Comparison of ENCODE assay signal across 15 mouse cellular contexts in genomic region chr12:111250116-111250515, GRCm38 (mm10). TPM values are rescaled to one million over a fixed set of nuclear protein-coding genes. Genes with fewer than 3 reads are reported as not detected.
"Had no signal": no experiment of that assay in that cellular context is flagged by ENCODE, and none has a peak within 500 bp of the region (broad histone marks: within the 10 kb centered on the region; RNA-seq: fewer than 3 reads in every experiment).

No protein-coding gene starts in this region.

- H3K4me1 ChIP-seq: limb, embryonic 12.5 days; lung, embryonic 15.5 days; midbrain, embryonic 12.5 days; neural tube, embryonic 13.5 days; stomach, embryonic 15.5 days had no signal

- DNase-seq: kidney, postnatal 25 days; layer of hippocampus, adult 9-11 months; liver; liver, embryonic 13.5 days; liver, postnatal 0 days; thymus, postnatal 36 days had no signal

- H3K36me3 ChIP-seq: stomach, embryonic 15.5 days had no signal

- H3K27me3 ChIP-seq: limb, embryonic 12.5 days; liver, embryonic 13.5 days; lung, embryonic 15.5 days; midbrain, embryonic 12.5 days; neural tube, embryonic 13.5 days; stomach, embryonic 15.5 days had no signal

- ATAC-seq: hindbrain, embryonic 16.5 days; inflammation-experienced regulatory T-cells, adult 6 months; intestine, postnatal 0 days; liver, postnatal 0 days; midbrain, embryonic 16.5 days had no signal

- H3K27ac ChIP-seq: limb, embryonic 12.5 days; liver, embryonic 13.5 days; lung, embryonic 15.5 days; midbrain, embryonic 12.5 days; neural tube, embryonic 13.5 days; stomach, embryonic 15.5 days had no signal

- H3K4me2 ChIP-seq: limb, embryonic 12.5 days; liver, embryonic 13.5 days; lung, embryonic 15.5 days; midbrain, embryonic 12.5 days; neural tube, embryonic 13.5 days; stomach, embryonic 15.5 days had no signal

- H3K9ac ChIP-seq: limb, embryonic 12.5 days; liver, embryonic 13.5 days; liver, postnatal 0 days; lung, embryonic 15.5 days; midbrain, embryonic 12.5 days; neural tube, embryonic 13.5 days; stomach, embryonic 15.5 days had no signal

- H3K4me3 ChIP-seq: limb, embryonic 12.5 days; liver, embryonic 13.5 days; lung, embryonic 15.5 days; midbrain, embryonic 12.5 days; neural tube, embryonic 13.5 days; stomach, embryonic 15.5 days had no signal

- H3K9me3 ChIP-seq: limb, embryonic 12.5 days; liver, embryonic 13.5 days; lung, embryonic 15.5 days; midbrain, embryonic 12.5 days; neural tube, embryonic 13.5 days; stomach, embryonic 15.5 days had no signal

RNA-seq across cellular contexts. Expression of gene Amn, which starts 20.8 kb away (rescaled TPM):
- polyA plus RNA-seq: inflammation-experienced regulatory T-cells, adult 6 months had no signal
